Mouse (Mus musculus) layer of hippocampus, postnatal 14 days (tissue): ENCODE data around the gene Ncoa1. TPM values are rescaled to one million over a fixed set of nuclear protein-coding genes. Genes with fewer than 3 reads are reported as not detected.
"Not testable (repeated sequence)": the region's sequence is repeated elsewhere in the genome, so short reads cannot be mapped to it uniquely, and the experiment has no call there.

ENCODE experiments used
- DNase-seq, 2 experiments: peaks; one replicate each; pipeline ENCODE4 v3.0.0; 2021 to 2022; ENCODE audit warnings: low spot score in 2 of 2, mixed read lengths in 1 of 2
- total RNA-seq, 2 experiments: library from RNA; stranded (reverse); gene quantifications; 2 replicates each; pipeline ENCODE4 v1.2.3; 2021

Ncoa1 gene
- total RNA-seq, 2 experiments from 2014 or later = 109 to 115 TPM

GRCm38 (mm10) chr12:4477941-4478795, 1.2 kb upstream of the Ncoa1 start:
- no peak for DNase-seq

DNA sequence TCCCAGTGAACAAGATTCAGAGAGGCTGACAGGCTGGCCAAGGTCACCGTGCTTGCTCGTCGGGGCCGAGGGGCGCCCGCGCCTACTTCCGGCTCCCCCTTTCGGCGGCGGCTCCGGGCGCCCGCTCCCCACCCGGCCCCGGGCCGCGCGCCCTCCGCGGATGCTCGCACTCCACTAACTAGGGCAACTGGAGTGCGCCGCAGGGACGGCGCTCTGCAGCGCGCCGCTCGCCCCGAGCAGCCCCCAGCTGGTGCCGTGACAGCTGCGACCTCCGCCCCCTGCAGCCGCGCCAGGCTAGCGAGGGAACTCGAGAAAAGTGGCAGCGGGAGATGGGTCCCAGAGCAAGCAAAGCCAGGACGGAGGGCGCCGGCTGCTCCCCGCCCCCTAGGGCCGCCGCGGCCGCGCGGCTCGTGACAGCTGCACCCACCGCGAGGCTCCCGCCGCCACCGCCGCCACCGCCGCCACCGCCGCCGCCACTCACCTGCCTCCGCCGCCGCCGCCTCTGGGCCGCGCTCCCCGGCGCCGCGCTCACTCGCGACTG, 621 bp downstream of the Ncoa1 start:
- peak in 1 of 2 experiments; percentile 63 for DNase-seq

DNA sequence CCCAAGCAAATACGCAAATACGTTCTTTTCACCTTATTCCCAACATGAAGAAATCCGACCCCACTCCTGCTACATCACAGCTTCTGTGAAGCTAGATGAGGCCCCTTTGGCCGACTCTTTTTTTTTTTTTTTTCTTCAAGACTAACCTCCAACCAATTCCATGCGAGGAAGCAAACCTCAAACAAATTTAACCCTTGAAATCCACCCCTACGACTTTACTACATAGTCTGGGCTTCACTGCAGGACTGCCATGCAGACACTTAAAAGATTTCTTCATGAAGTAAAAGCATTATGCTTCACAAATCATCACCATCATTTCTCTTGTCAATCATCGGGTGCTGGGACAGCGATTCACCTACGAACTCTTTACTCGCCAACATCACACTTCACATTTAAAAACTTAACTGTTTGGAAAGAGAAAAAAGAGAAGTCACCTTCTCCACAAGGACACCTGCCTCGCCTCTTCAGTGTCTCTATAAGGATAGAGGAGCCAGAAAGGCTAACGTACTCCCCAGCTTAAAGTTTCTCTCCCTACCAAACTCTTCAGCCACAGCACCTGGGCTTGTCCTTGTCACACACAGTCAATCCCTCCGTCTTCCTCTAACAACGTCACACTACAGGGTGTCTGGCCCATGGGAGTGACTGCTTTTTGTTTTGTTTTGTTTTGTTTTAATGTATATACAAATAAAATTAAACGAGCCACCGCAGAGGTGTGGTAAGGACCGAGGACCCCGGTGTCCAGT, 1.6 kb downstream of the Ncoa1 start:
- no peak for DNase-seq

GRCm38 (mm10) chr12:4469115-4469514, 7.9 kb downstream of the Ncoa1 start:
- DNase-seq = no peak

DNA sequence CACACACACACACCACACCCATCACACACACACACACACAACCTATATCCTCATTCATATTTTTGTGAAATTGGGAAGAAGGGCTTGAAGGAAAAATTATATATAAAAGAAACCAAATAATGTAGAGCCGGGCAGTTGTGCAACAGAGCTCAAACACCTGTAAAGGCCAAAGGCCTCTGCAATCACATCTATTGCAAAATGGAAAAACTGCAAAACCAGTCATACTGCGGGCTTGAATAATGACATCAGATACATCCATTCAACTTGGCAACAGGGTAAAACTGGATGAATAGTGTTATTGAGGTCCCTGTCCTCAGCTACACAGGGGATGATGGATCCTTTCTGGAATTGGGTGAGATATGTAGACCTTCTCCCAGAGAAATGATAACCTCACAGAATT, 13.3 kb downstream of the Ncoa1 start:
- DNase-seq = no peak

DNA sequence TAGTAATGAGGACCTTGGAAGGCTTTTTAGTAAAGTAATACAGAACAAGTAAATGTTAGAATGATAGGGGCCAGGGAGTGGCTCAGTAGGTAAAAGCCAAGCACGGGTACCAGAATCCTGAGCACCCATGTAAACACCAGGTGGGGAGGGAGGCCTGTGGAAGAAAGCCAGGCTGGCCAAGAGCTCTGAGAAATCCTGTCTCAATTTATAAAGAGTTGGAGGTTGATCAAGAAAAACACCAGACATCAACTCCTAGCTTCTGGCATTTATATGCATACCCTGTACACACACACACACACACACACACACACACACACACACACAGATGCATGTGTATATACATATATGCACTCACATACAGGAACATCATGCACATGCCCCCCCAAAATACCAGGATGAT, 14.6 kb downstream of the Ncoa1 start:
- DNase-seq = no peak

GRCm38 (mm10) chr12:4460990-4461389, 16.0 kb downstream of the Ncoa1 start:
- no peak for DNase-seq

DNA sequence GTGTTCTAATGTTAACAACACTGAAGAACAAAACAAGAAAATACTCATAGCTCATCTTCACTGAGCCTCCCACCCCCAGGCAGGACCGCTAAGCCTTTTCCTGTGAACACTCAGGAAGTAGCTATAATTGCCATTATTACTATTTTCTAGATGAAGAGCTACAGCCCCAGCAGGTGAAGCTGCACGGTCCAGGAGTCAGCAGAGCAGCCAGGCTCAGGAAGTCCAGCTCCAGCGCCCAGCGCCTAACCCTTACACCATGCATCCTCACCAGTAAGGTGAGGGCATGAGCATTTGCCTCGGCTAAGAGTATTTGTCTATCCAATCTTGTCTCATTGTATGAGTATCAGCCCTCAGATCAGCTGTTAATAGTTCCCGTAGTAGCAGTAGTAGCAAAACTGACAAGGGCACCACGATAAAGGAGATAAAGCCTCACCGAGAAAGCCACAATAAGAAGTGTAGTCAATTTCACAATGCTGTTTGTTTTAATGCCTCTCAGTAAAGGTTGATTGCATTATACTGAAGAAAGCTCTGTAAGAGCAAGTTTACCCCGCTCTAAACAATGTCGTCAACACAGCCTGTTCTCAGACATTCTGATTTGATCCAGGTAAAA, 21.9 kb downstream of the Ncoa1 start:
- no peak for DNase-seq

GRCm38 (mm10) chr12:4454248-4454647, 22.7 kb downstream of the Ncoa1 start:
- no peak for DNase-seq

- DNase-seq = no peak
These were observed 24.7 kb downstream of the Ncoa1 start for GRCm38 (mm10) chr12:4452233-4452632.

- DNase-seq = not testable (repeated sequence)
These were observed 26.5 kb downstream of the Ncoa1 start for GRCm38 (mm10) chr12:4450485-4450884.

GRCm38 (mm10) chr12:4448076-4448589, 28.8 kb downstream of the Ncoa1 start:
- no peak for DNase-seq

DNA sequence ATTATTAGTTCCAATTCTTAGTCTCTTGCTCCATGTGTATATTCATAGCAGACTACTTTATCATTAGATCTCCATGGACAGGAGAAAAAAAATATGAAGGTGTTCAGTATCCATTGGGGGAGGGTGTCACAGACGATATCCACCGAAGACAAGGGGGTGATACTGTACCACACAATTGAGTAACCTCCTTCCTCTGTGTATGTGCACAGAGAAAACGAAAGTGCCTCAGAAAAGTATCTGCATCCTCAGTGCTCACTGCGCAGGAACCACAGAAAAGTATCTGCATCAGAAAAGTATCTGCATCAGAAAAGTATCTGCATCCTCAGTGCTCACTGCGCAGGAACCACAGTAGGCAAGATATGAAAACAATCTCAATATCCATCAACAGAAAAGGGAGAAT, 32.0 kb downstream of the Ncoa1 start:
- no peak for DNase-seq

GRCm38 (mm10) chr12:4441451-4441850, 35.5 kb downstream of the Ncoa1 start:
- DNase-seq = no peak

GRCm38 (mm10) chr12:4436198-4436597, 40.8 kb downstream of the Ncoa1 start:
- no peak for DNase-seq

GRCm38 (mm10) chr12:4433549-4433948, 43.4 kb downstream of the Ncoa1 start:
- DNase-seq = peak in 1 of 2 experiments; percentile 31

GRCm38 (mm10) chr12:4431978-4432377, 45.0 kb downstream of the Ncoa1 start:
- DNase-seq = no peak

GRCm38 (mm10) chr12:4430061-4430825, 46.7 kb downstream of the Ncoa1 start:
- DNase-seq = no peak

DNA sequence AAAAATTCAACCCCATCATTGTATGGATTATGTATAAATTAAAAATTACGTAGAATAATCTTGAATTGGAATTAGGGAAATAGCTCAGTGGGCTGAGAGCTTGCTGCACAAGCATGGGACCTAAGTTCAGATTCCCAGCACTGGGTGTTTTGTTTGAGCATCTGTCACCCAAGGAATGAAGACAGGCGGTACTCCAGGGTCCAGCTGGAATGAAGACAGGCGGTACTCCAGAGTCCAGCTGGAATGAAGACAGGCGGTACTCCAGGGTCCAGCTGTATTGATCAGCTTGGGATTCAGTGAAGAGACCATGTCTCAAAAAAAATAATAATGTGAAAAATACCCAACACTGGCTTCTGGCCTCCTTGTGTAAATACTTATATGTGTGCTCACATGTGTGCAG, 58.2 kb downstream of the Ncoa1 start:
- no peak for DNase-seq

GRCm38 (mm10) chr12:4417626-4418263, 59.2 kb downstream of the Ncoa1 start:
- DNase-seq = no peak
